Mouse (Mus musculus) CH12.LX (cell line): Measurements from ENCODE around the gene Slc44a4. TPM values are rescaled to one million over a fixed set of nuclear protein-coding genes. Genes with fewer than 3 reads are reported as not detected.
"Not testable (repeated sequence)": the region's sequence is repeated elsewhere in the genome, so short reads cannot be mapped to it uniquely, and the experiment has no call there.

Experiments used
- DNase-seq: peaks from one replicate; pipeline ENCODE4 v3.0.0-alpha.2; 2013; ENCODE audit errors: extremely low read depth
- H3K27ac ChIP-seq: 2 replicates; pipeline ENCODE4 v1.5.1; 2012; ENCODE audit warnings: low read depth, mild to moderate bottlenecking, control low read depth, moderate library complexity; ENCODE audit not compliant: insufficient read depth
- H3K27me3 ChIP-seq: replicated peaks from 2 replicates; pipeline ENCODE3; 2012; ENCODE audit warnings: inconsistent platforms
- H3K36me3 ChIP-seq, 2 experiments: replicated peaks in 1 of 2; 2 replicates each; pipeline versions ENCODE3 to v1.6.1; 2012; ENCODE audit warnings: inconsistent platforms in 1 of 2, low read length in 1 of 2, mild to moderate bottlenecking in 1 of 2, mixed read lengths in 1 of 2, moderate library complexity in 1 of 2; ENCODE audit not compliant: control insufficient read depth in 1 of 2, insufficient read depth in 1 of 2
- H3K4me1 ChIP-seq, 2 experiments: 2 replicates each; pipeline ENCODE4 v1.6.1; 2012; ENCODE audit warnings: inconsistent platforms in 1 of 2, moderate library complexity in 1 of 2; ENCODE audit not compliant: insufficient read depth in 2 of 2, control insufficient read depth in 1 of 2
- H3K4me2 ChIP-seq: 2 replicates; pipeline ENCODE4 v1.6.1; 2012; ENCODE audit warnings: low read depth, mild to moderate bottlenecking, control low read depth; ENCODE audit not compliant: poor library complexity, insufficient read depth, severe bottlenecking
- H3K4me3 ChIP-seq, 3 experiments: fragments of 150-350 bp in 1 of 3; sonication (generic) in 1 of 3; replicated peaks in 1 of 3; 2 replicates each; pipeline versions ENCODE3 to v1.5.1; 2011 to 2012; ENCODE audit warnings: low read depth in 2 of 3, low read length in 2 of 3, mild to moderate bottlenecking in 2 of 3, moderate library complexity in 2 of 3, control low read depth in 1 of 3, improper control_type of control experiment in 1 of 3, inconsistent platforms in 1 of 3, mixed read lengths in 1 of 3; ENCODE audit not compliant: poor library complexity in 1 of 3
- H3K79me2 ChIP-seq: replicated peaks from 2 replicates; pipeline ENCODE4 v1.6.1; 2012; ENCODE audit warnings: mild to moderate bottlenecking, moderate library complexity; ENCODE audit not compliant: control insufficient read depth, poor library complexity, insufficient read depth, severe bottlenecking; ENCODE audit errors: extremely low read depth
- H3K9ac ChIP-seq: 2 replicates; pipeline ENCODE4 v1.6.1; 2012; ENCODE audit warnings: low read depth, mild to moderate bottlenecking, control low read depth, moderate library complexity; ENCODE audit not compliant: insufficient read depth
- H3K9me3 ChIP-seq: replicated peaks from 2 replicates; pipeline ENCODE3; 2012; ENCODE audit warnings: low read length, inconsistent platforms, mixed read lengths
- E2F4 ChIP-seq: IDR thresholded peaks from 2 replicates; pipeline ENCODE4 v1.6.1; 2011; ENCODE audit warnings: low read depth, low read length, improper control_type of control experiment; ENCODE audit not compliant: insufficient replicate concordance
- MAFK ChIP-seq: IDR thresholded peaks from 2 replicates; pipeline ENCODE4 v1.6.1; 2011; ENCODE audit warnings: low read length, improper control_type of control experiment; ENCODE audit not compliant: insufficient replicate concordance
- RCOR1 ChIP-seq: conservative IDR thresholded peaks from 2 replicates; pipeline ENCODE4 v1.6.1; 2012; ENCODE audit warnings: low read depth, mild to moderate bottlenecking, inconsistent platforms, low read length, improper control_type of control experiment
- TCF12 ChIP-seq: IDR thresholded peaks from 2 replicates; pipeline ENCODE4 v1.6.1; 2014; ENCODE audit warnings: low read depth, mild to moderate bottlenecking, inconsistent platforms, low read length, improper control_type of control experiment
- dilution Hi-C: fragments of 300-500 bp; cut with MboI; formaldehyde crosslinking; loops from 2 replicates; pipeline ENCODE4 v1.14.3; 2020; ENCODE audit warnings: low sequenced_read_pairs; ENCODE audit not compliant: extremely low pct_unique_long_range_greater_than_20kb, extremely low pct_ligation_motif_present
- in situ Hi-C: fragments of 300-500 bp; cut with MboI; formaldehyde crosslinking; loops from 3 replicates; pipeline ENCODE4 v1.14.3; 2019; ENCODE audit warnings: low sequenced_read_pairs, low pct_ligation_motif_present, low pct_unique_long_range_greater_than_20kb, mixed read lengths
- polyA plus RNA-seq: library from polyadenylated mRNA; unstranded; fragments of >175 nt; gene quantifications from 2 replicates; pipeline ENCODE4 v1.2.1, GENCODE M21; 2012; ENCODE audit warnings: low read depth; ENCODE audit not compliant: insufficient read length
- total RNA-seq, 2 experiments: library from RNA; depleted of rRNA; stranded (reverse); fragments of 300-350 nt in 1 of 2; fragments of >200 nt in 1 of 2; gene quantifications; 2 replicates each; pipeline ENCODE4 v1.2.3; 2012 to 2014

Slc44a4 gene
- total and polyA plus RNA-seq, 3 experiments = 0.55 to 1.4 (median 0.62) TPM

DNA sequence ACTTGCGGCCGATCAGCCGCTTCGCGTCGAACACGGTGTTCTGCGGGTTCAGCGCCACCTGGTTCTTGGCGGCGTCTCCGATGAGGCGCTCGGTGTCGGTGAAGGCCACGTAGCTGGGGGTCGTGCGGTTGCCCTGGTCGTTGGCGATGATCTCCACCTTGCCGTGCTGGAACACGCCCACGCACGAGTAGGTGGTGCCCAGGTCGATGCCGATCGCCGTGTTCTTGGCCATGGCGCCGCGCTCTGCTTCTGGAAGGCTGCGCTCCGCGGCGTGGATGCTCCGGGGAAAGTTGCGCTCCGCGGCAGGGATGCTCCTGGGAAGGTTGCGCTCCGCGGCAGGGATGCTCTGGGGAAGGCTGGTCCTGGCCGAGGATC lies 57.4 kb downstream of the Slc44a4 start:
- H3K4me3 ChIP-seq, H3K4me1 ChIP-seq, dilution Hi-C loops, H3K27ac ChIP-seq, H3K9me3 ChIP-seq, DNase-seq, H3K79me2 ChIP-seq, H3K4me2 ChIP-seq, H3K27me3 ChIP-seq, in situ Hi-C loops, H3K36me3 ChIP-seq, H3K9ac ChIP-seq: not testable (repeated sequence)

- H3K4me3 ChIP-seq, dilution Hi-C loops, H3K27ac ChIP-seq, H3K9ac ChIP-seq, H3K27me3 ChIP-seq, in situ Hi-C loops, H3K36me3 ChIP-seq, H3K4me1 ChIP-seq, H3K4me2 ChIP-seq, DNase-seq, H3K9me3 ChIP-seq, H3K79me2 ChIP-seq: not testable (repeated sequence)
These were observed 57.9 kb downstream of the Slc44a4 start, which contains the start of the genes Hspa1a and Hspa1l for GRCm38 (mm10) chr17:34972069-34972749. Gene Hspa1a, minus strand, starts transcription at chr17:34972156. Gene Hspa1l, plus strand, starts transcription at chr17:34972703.

DNA sequence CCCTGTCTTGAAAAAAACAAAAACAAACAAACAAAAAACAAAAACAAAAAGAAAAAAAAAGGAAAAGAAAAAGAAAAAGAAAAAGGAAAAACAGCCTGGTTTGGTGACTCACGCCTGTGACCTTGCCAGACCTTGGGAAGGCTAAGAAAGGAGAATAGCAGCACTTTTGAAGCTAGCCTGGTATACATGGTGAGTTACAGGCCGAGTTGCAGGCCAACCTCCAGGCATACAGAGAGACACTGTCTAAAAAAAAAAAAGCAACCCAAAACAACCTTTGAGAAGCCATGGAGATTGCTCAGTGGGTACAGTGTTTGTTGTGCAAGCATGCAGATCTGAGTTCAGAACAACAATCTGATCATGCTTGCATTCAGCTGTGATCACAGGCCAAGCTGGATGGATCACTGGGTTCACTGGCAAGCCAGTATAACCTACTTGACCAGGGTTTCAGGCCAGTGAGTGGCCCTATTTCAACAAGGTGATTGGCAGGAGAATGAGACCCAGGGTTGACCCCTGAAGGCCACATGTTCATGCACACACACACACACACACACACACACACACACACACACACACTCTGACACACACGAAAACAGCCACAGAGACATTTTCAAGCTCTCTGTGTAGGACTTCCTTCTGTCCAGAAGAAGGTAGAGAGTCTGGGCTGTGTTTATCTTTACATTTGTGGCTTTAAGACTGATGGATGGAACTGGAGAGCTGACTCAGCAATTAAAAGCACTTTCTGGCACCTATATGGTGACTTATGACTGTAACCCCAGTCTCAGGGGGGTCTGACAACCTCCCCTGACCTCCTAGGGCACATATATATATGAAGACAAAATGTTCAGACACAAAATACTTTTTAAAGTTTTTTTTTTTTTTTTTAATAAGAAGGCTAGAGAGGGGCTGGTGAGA lies 61.6 kb downstream of the Slc44a4 start:
- Histone ChIP-seq H3K27me3 (no peaks in the 10 kb centered on the region), H3K36me3 (peaks cover 2 to 22% of the 10 kb centered on the region in 2 experiments), H3K4me2 (no peak overlapping the region), H3K27ac (no peak overlapping the region), H3K9me3 (peaks cover 2% of the 10 kb centered on the region), H3K79me2 (no peaks in the 10 kb centered on the region; the same call in 1 of the 2 replicates), H3K9ac (no peak overlapping the region), H3K4me3 (no peak overlapping the region), H3K4me1 (peaks cover 0 to 9% of the 10 kb centered on the region in 2 experiments; a peak in 2 of 4 replicates)
- in situ Hi-C loops (no loop called here), dilution Hi-C loops (no loop called here)
- DNase-seq = no peak
- TF ChIP-seq TCF12 = no peak
- TF ChIP-seq MAFK = peak; percentile 75; the same call in 1 of the 2 replicates

GRCm38 (mm10) chr17:34977000-34977399 lies 62.7 kb downstream of the Slc44a4 start:
- TF ChIP-seq RCOR1 (no peak), E2F4 (no peak)
- peaks cover 3% of the 10 kb centered on the region for H3K79me2 ChIP-seq
- no peak for DNase-seq

More at GRCm38 (mm10) chr17:34977000-34977399, 62.7 kb downstream of the Slc44a4 start:
- H3K4me2 ChIP-seq = no peak overlapping the region
- H3K4me3 ChIP-seq = no peak overlapping the region
- H3K9ac ChIP-seq = no peak overlapping the region
- peaks cover 2 to 22% of the 10 kb centered on the region in 2 experiments for H3K36me3 ChIP-seq
- peaks cover 0 to 9% of the 10 kb centered on the region in 2 experiments; a peak in 2 of 4 replicates for H3K4me1 ChIP-seq
- no peaks in the 10 kb centered on the region for H3K27me3 ChIP-seq
- dilution Hi-C loops = no loop called here
- H3K9me3 ChIP-seq = peaks cover 2% of the 10 kb centered on the region
- H3K27ac ChIP-seq = no peak overlapping the region
- in situ Hi-C loops = no loop called here
